Mouse (Mus musculus) kidney, embryonic 14.5 days (tissue): ENCODE measurements around the gene Ppbp. TPM values are rescaled to one million over a fixed set of nuclear protein-coding genes. Genes with fewer than 3 reads are reported as not detected.

Experiments used
- ATAC-seq: fragments of 200-750 bp; cut with Nextera tagmentation; 2 replicates; pipeline ENCODE4 v1.8.0; 2017; ENCODE audit warnings: moderate number of reproducible peaks, mild to moderate bottlenecking, moderate TSS enrichment, moderate library complexity; ENCODE audit not compliant: low FRiP score, low TSS enrichment
- H3K27ac ChIP-seq: fragments of 300-500 bp; sonication (generic); 2 replicates; pipeline ENCODE4 v1.5.1; 2014; ENCODE audit warnings: low read depth, mild to moderate bottlenecking, low read length, moderate library complexity, mixed read lengths
- H3K27me3 ChIP-seq: fragments of 300-500 bp; sonication (generic); 2 replicates; pipeline ENCODE4 v1.6.1; 2014; ENCODE audit warnings: mild to moderate bottlenecking, low read length; ENCODE audit not compliant: control insufficient read depth, insufficient read depth
- H3K36me3 ChIP-seq: fragments of 300-500 bp; sonication (generic); 2 replicates; pipeline ENCODE4 v1.6.1; 2014; ENCODE audit warnings: low read length, mixed read lengths; ENCODE audit not compliant: control insufficient read depth, insufficient read depth
- H3K4me1 ChIP-seq: fragments of 300-500 bp; sonication (generic); 2 replicates; pipeline ENCODE4 v1.6.1; 2014; ENCODE audit warnings: low read length, mixed read lengths; ENCODE audit not compliant: control insufficient read depth, insufficient read depth
- H3K4me2 ChIP-seq: fragments of 300-500 bp; sonication (generic); replicated peaks from 2 replicates; pipeline ENCODE4 v1.6.1; 2014; ENCODE audit warnings: low read depth, mild to moderate bottlenecking, low read length
- H3K4me3 ChIP-seq: fragments of 300-500 bp; sonication (generic); 2 replicates; pipeline ENCODE4 v1.5.1; 2014; ENCODE audit warnings: mild to moderate bottlenecking, low read length
- H3K9ac ChIP-seq: fragments of 300-500 bp; sonication (generic); 2 replicates; pipeline ENCODE4 v1.6.1; 2014; ENCODE audit warnings: low read depth, mild to moderate bottlenecking, low read length, moderate library complexity
- H3K9me3 ChIP-seq: fragments of 300-500 bp; sonication (generic); 2 replicates; pipeline ENCODE4 v1.6.1; 2016; ENCODE audit warnings: low read length; ENCODE audit not compliant: control insufficient read depth
- WGBS: fragments of 180-500 bp; shearing (Covaris S2); extraction: QIAGEN DNeasy Blood & Tissue Kit; methylation state at CpG from one replicate; pipeline ENCODE4 v1.1.7; 2014; 5-methylcytosine and 5-hydroxymethylcytosine counted together
- polyA plus RNA-seq: library from polyadenylated mRNA; unstranded; fragments of >200 nt; fragmentation: Nextera tagmentation; extraction: Ambion mirVana; gene quantifications from 2 replicates; pipeline ENCODE4 v1.2.1, GENCODE M21; 2014

The Ppbp gene
- polyA plus RNA-seq, 1 experiment from 2014 or later: 3.4 TPM

DNA sequence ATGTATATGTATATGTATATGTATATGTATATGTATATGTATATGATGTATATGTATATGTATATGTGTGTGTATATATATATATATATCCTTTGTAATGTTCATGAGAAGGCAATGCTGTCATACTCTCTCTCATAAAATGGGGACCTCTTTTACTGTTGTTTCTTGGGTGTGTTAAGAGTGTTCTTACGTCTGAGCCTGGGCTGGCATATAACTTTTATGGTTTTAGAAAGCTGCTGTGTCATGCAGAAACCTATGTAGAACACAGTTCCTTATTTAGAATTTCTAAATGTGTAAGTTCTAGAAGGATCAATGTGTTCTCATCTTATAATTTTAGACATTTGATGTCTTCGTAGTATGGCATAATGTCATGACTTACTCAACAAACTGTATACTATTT lies 7.5 kb upstream of the Ppbp start:
- Histone ChIP-seq H3K4me1 (0 out of 2 replicates have a peak, but pooled peaks cover 3% of the 10 kb centered on the region), H3K27me3 (peaks cover 11% of the 10 kb centered on the region), H3K4me2 (no peak overlapping the region), H3K36me3 (no peaks in the 10 kb centered on the region), H3K4me3 (no peak overlapping the region), H3K9ac (no peak overlapping the region), H3K9me3 (no peaks in the 10 kb centered on the region), H3K27ac (no peak overlapping the region)
- no peak for ATAC-seq
- WGBS: 96% methylated on average over 2 of the region's 2 CpGs

GRCm38 (mm10) chr5:90761834-90762233 lies 6.5 kb upstream of the Ppbp start:
- ATAC-seq: no peak
- H3K4me3 ChIP-seq: no peak overlapping the region

DNA sequence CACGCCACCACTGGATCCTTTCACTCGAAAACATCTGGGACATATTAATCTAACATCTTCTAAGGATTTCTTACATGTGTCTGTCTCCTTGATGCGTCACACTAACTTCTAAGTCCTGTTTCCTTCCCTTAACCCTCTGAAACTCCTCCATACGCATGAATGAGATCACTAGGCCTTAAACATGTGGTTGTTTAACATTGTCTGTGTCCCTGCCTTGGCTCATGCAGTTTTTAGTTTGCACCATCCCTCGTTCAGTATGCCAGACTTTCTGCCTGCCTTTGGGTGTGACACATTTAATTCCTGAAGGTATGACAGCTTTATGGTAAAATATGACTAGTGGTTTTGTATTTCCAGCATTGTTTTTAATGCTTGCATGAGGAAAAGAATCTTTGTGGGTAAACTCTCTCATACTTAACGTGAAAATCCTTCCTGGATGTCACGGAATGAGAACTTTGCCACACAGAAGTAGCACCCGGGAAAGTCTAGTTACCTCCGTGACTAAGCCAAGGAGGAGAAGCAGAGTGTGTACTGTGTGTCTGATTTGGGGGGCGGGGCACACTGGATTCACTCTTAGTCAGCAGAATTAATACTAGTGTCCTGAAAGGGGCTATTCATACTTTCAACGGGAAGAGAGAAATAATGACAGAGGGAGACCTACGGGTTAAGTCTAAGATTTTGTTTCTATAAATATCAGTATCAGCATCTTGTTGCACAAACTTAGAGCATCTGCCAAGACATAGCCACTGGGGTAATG lies 4.2 kb upstream of the Ppbp start:
- ATAC-seq: no peak
- 75% methylated on average over 12 of the region's 12 CpGs for WGBS

More at GRCm38 (mm10) chr5:90761834-90762233, 6.5 kb upstream of the Ppbp start:
- no peak overlapping the region for H3K27ac ChIP-seq
- H3K9ac ChIP-seq: no peak overlapping the region
- no peaks in the 10 kb centered on the region for H3K36me3 ChIP-seq
- H3K4me2 ChIP-seq: no peak overlapping the region
- WGBS: 78% methylated on average over 3 of the region's 3 CpGs
- no peaks in the 10 kb centered on the region for H3K9me3 ChIP-seq
- peaks cover 11% of the 10 kb centered on the region for H3K27me3 ChIP-seq
- H3K4me1 ChIP-seq: 0 out of 2 replicates have a peak, but pooled peaks cover 3% of the 10 kb centered on the region

DNA sequence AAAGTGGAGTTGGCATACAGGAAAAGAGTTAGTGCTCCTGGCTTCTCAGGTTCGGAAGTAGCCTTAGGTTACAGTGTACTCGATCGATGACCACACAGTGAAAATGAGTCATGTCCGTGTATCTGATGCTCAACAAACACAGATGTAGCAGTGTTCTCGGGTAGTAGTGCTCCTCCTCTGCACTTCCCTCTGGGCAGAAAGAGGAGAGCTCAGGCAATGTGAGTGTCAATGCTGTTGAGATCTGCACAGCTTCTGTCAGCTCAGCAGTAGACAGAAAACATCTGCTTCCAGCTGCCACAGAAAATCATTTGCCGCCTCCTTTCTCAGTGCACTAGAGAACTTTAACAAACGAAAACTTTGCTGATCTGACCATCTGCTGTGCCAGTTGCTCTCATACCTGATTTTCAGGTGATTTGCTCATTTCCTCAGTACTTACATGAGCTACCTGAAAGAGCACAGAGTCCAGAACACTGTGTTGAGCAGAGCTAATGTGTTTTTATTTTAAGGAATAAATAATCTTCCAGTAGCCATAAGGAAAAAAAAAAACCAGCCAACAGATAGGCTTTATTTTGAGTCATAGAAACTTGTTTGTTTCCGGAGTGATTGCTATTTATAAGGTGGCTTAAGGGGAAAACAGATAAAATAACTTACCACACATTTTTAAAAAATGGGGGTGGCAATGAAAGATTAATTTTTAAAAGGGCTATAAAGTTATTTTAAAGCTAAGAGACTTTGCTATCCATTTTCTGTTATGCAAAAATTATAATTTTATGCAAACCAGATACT lies 2.3 kb upstream of the Ppbp start:
- 33% methylated on average over 8 of the region's 8 CpGs for WGBS
- Histone ChIP-seq H3K4me2 (no peak overlapping the region), H3K36me3 (no peaks in the 10 kb centered on the region), H3K4me1 (no peaks in the 10 kb centered on the region), H3K27me3 (no peaks in the 10 kb centered on the region; the same call in 1 of the 2 replicates), H3K9ac (no peak overlapping the region), H3K27ac (no peak overlapping the region), H3K4me3 (no peak overlapping the region), H3K9me3 (no peaks in the 10 kb centered on the region)
- peak; percentile 83; the same call in 1 of the 2 replicates for ATAC-seq

More for the DNA sequence above, 4.2 kb upstream of the Ppbp start:
- H3K9ac ChIP-seq: no peak overlapping the region
- no peak overlapping the region for H3K27ac ChIP-seq
- H3K9me3 ChIP-seq: no peaks in the 10 kb centered on the region
- peaks cover 7% of the 10 kb centered on the region for H3K27me3 ChIP-seq
- no peak overlapping the region for H3K4me3 ChIP-seq
- no peaks in the 10 kb centered on the region for H3K36me3 ChIP-seq
- no peaks in the 10 kb centered on the region for H3K4me1 ChIP-seq
- H3K4me2 ChIP-seq: no peak overlapping the region

GRCm38 (mm10) chr5:90771369-90771768 lies 3.1 kb downstream of the Ppbp start:
- Histone ChIP-seq H3K4me2 (no peak overlapping the region), H3K9ac (no peak overlapping the region), H3K4me3 (no peak overlapping the region), H3K27me3 (no peaks in the 10 kb centered on the region), H3K36me3 (no peaks in the 10 kb centered on the region), H3K9me3 (no peaks in the 10 kb centered on the region), H3K4me1 (no peaks in the 10 kb centered on the region), H3K27ac (no peak overlapping the region)
- 78% methylated on average over 3 of the region's 3 CpGs for WGBS
- no peak for ATAC-seq

GRCm38 (mm10) chr5:90771880-90772653 lies 3.7 kb downstream of the Ppbp start, which contains the start of gene Pf4:
Gene Pf4, plus strand, starts transcription at chr5:90772435.
- ATAC-seq: no peak
- H3K9ac ChIP-seq: no peak within 1 kb of the TSS
- WGBS: 75% methylated on average over 16 of the region's 16 CpGs
- no peak within 1 kb of the TSS for H3K4me2 ChIP-seq
- H3K27me3 ChIP-seq: no peaks in the 10 kb centered on the region
- H3K36me3 ChIP-seq: no peaks in the 10 kb centered on the region
- no peaks in the 10 kb centered on the region for H3K4me1 ChIP-seq
- no peak within 1 kb of the TSS for H3K4me3 ChIP-seq
- no peak within 1 kb of the TSS for H3K27ac ChIP-seq
- no peaks in the 10 kb centered on the region for H3K9me3 ChIP-seq

GRCm38 (mm10) chr5:90775562-90775961 lies 7.2 kb downstream of the Ppbp start:
- Histone ChIP-seq H3K27me3 (no peaks in the 10 kb centered on the region), H3K36me3 (no peaks in the 10 kb centered on the region), H3K4me2 (no peak overlapping the region), H3K27ac (no peak overlapping the region), H3K9ac (no peak overlapping the region), H3K9me3 (no peaks in the 10 kb centered on the region), H3K4me1 (no peaks in the 10 kb centered on the region), H3K4me3 (no peak overlapping the region)
- WGBS: 86% methylated on average over 5 of the region's 5 CpGs
- no peak for ATAC-seq

DNA sequence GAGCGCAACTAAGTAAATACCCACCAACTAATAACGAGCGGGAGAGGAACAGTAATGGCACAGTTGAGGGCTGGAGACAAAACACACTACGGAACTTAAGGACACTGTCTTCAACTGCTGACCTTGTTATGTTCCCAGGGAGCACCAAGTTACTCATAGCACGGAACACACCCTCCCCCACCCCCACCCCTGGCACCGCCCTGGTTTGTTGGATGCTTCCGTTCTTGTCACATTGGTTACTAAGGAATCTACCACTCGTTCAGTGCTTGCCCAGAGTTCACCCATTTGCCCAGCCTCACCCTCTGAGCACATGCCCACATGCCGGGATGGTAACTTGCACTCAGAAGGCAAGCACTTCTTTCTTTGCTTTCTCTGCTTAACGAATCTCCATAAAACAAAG lies 9.3 kb downstream of the Ppbp start:
- no peaks in the 10 kb centered on the region for H3K9me3 ChIP-seq
- no peak overlapping the region for H3K27ac ChIP-seq
- H3K4me3 ChIP-seq: no peak overlapping the region
- no peak for ATAC-seq
- H3K4me1 ChIP-seq: no peaks in the 10 kb centered on the region
- H3K4me2 ChIP-seq: no peak overlapping the region
- no peaks in the 10 kb centered on the region for H3K36me3 ChIP-seq
- H3K27me3 ChIP-seq: no peaks in the 10 kb centered on the region
- H3K9ac ChIP-seq: no peak overlapping the region
- 75% methylated on average over 10 of the region's 10 CpGs for WGBS
